Mouse (Mus musculus): ENCODE measurements around the gene Susd2. TPM values are rescaled to one million over a fixed set of nuclear protein-coding genes. Genes with fewer than 3 reads are reported as not detected.
A peak's percentile ranks its signal among the peaks of the same experiment; 100 is the strongest.

Gene Susd2
- 0.83 and 0.96 TPM in 2 replicates for polyA plus RNA-seq (2016; fragmentation: Nextera tagmentation; extraction: Ambion mirVana)

- no peaks in the 10 kb centered on the region for H3K9me3 ChIP-seq (replicated peaks)
- H3K4me1 ChIP-seq: peaks cover 21% of the 10 kb centered on the region
- H3K36me3 ChIP-seq: peaks cover 34% of the 10 kb centered on the region
- peak; percentile 73 for DNase-seq (ENCODE audit: low spot score)
- peak within 1 kb of the TSS; percentile 37 for H3K4me3 ChIP-seq
- H3K27me3 ChIP-seq (ENCODE audit: low read depth, poor library complexity, severe bottlenecking): no peaks in the 10 kb centered on the region
- WGBS: 3% methylated on average over 11 of the region's 11 CpGs
- H3K27ac ChIP-seq: peak within 1 kb of the TSS; percentile 38; the same call in 1 of the 2 replicates
These were observed at the start of gene Susd2 for GRCm38 (mm10) chr10:75643741-75644343. Susd2 (minus strand) TSS chr10:75644008.

- H3K4me3 ChIP-seq: no peak overlapping the region
- H3K9me3 ChIP-seq (replicated peaks): no peaks in the 10 kb centered on the region
- peaks cover 91% of the 10 kb centered on the region for H3K36me3 ChIP-seq
- 99% methylated on average over 2 of the region's 2 CpGs for WGBS
- no peak overlapping the region for H3K27ac ChIP-seq
- no peaks in the 10 kb centered on the region for H3K4me1 ChIP-seq
- no peaks in the 10 kb centered on the region for H3K27me3 ChIP-seq (ENCODE audit: low read depth, poor library complexity, severe bottlenecking)
- DNase-seq (ENCODE audit: low spot score): no peak
These were observed 44.8 kb upstream of the Susd2 start for GRCm38 (mm10) chr10:75688598-75688997.

GRCm38 (mm10) chr10:75686724-75687123 is 42.9 kb upstream of the Susd2 start:
- Histone ChIP-seq H3K27ac (no peak overlapping the region), H3K4me3 (no peak overlapping the region), H3K27me3 (ENCODE audit: low read depth, poor library complexity, severe bottlenecking) (no peaks in the 10 kb centered on the region), H3K36me3 (peaks cover 91% of the 10 kb centered on the region), H3K9me3 (replicated peaks) (no peaks in the 10 kb centered on the region), H3K4me1 (no peaks in the 10 kb centered on the region)
- 85% methylated on average over 4 of the region's 4 CpGs for WGBS
- DNase-seq (ENCODE audit: low spot score): no peak

GRCm38 (mm10) chr10:75684035-75685004 is 40.5 kb upstream of the Susd2 start:
- no peak overlapping the region for H3K27ac ChIP-seq
- 81% methylated on average over 12 of the region's 12 CpGs for WGBS
- H3K9me3 ChIP-seq (replicated peaks): no peaks in the 10 kb centered on the region
- H3K27me3 ChIP-seq (ENCODE audit: low read depth, poor library complexity, severe bottlenecking): no peaks in the 10 kb centered on the region
- peak; percentile 56 for DNase-seq (ENCODE audit: low spot score)
- no peaks in the 10 kb centered on the region for H3K4me1 ChIP-seq
- no peak overlapping the region for H3K4me3 ChIP-seq
- peaks cover 91% of the 10 kb centered on the region for H3K36me3 ChIP-seq

- WGBS: 90% methylated on average over 10 of the region's 10 CpGs
- no peak overlapping the region for H3K4me3 ChIP-seq
- H3K4me1 ChIP-seq: peaks cover 6% of the 10 kb centered on the region
- H3K36me3 ChIP-seq: peaks cover 93% of the 10 kb centered on the region
- no peaks in the 10 kb centered on the region for H3K27me3 ChIP-seq (ENCODE audit: low read depth, poor library complexity, severe bottlenecking)
- DNase-seq (ENCODE audit: low spot score): no peak
- no peak overlapping the region for H3K27ac ChIP-seq
- H3K9me3 ChIP-seq (replicated peaks): no peaks in the 10 kb centered on the region
These were observed 36.8 kb upstream of the Susd2 start for GRCm38 (mm10) chr10:75680574-75681001.

- H3K27ac ChIP-seq: no peak overlapping the region
- 89% methylated on average over 6 of the region's 6 CpGs for WGBS
These were observed 35.4 kb upstream of the Susd2 start for GRCm38 (mm10) chr10:75679204-75679603.

GRCm38 (mm10) chr10:75677989-75678388 is 34.2 kb upstream of the Susd2 start:
- 96% methylated on average over 5 of the region's 5 CpGs for WGBS
- H3K4me1 ChIP-seq: peaks cover 15% of the 10 kb centered on the region
- H3K36me3 ChIP-seq: peaks cover 83% of the 10 kb centered on the region
- no peak overlapping the region for H3K4me3 ChIP-seq
- H3K27ac ChIP-seq: no peak overlapping the region
- DNase-seq (ENCODE audit: low spot score): no peak
- no peaks in the 10 kb centered on the region for H3K9me3 ChIP-seq (replicated peaks)
- H3K27me3 ChIP-seq (ENCODE audit: low read depth, poor library complexity, severe bottlenecking): no peaks in the 10 kb centered on the region

More at GRCm38 (mm10) chr10:75679204-75679603, 35.4 kb upstream of the Susd2 start:
- H3K27me3 ChIP-seq (ENCODE audit: low read depth, poor library complexity, severe bottlenecking): no peaks in the 10 kb centered on the region
- no peak for DNase-seq (ENCODE audit: low spot score)
- no peak overlapping the region for H3K4me3 ChIP-seq
- no peaks in the 10 kb centered on the region for H3K9me3 ChIP-seq (replicated peaks)
- peaks cover 15% of the 10 kb centered on the region for H3K4me1 ChIP-seq
- peaks cover 87% of the 10 kb centered on the region for H3K36me3 ChIP-seq

GRCm38 (mm10) chr10:75677571-75677970 is 33.8 kb upstream of the Susd2 start:
- no peak for DNase-seq (ENCODE audit: low spot score)
- H3K4me3 ChIP-seq: no peak overlapping the region
- H3K4me1 ChIP-seq: peaks cover 15% of the 10 kb centered on the region
- H3K27ac ChIP-seq: no peak overlapping the region
- peaks cover 80% of the 10 kb centered on the region for H3K36me3 ChIP-seq
- H3K9me3 ChIP-seq (replicated peaks): no peaks in the 10 kb centered on the region
- 80% methylated on average over 2 of the region's 2 CpGs for WGBS
- no peaks in the 10 kb centered on the region for H3K27me3 ChIP-seq (ENCODE audit: low read depth, poor library complexity, severe bottlenecking)

GRCm38 (mm10) chr10:75676819-75677565 is 33.2 kb upstream of the Susd2 start:
- no peak for DNase-seq (ENCODE audit: low spot score)
- H3K27me3 ChIP-seq (ENCODE audit: low read depth, poor library complexity, severe bottlenecking): no peaks in the 10 kb centered on the region
- H3K4me1 ChIP-seq: peaks cover 15% of the 10 kb centered on the region
- no peak overlapping the region for H3K27ac ChIP-seq
- 95% methylated on average over 7 of the region's 7 CpGs for WGBS
- peaks cover 80% of the 10 kb centered on the region for H3K36me3 ChIP-seq
- H3K9me3 ChIP-seq (replicated peaks): no peaks in the 10 kb centered on the region
- no peak overlapping the region for H3K4me3 ChIP-seq

- Histone ChIP-seq H3K4me3 (no peak overlapping the region), H3K9me3 (replicated peaks) (no peaks in the 10 kb centered on the region)
- 87% methylated on average over 2 of the region's 2 CpGs for WGBS
These were observed 32.5 kb upstream of the Susd2 start for GRCm38 (mm10) chr10:75676286-75676685.

GRCm38 (mm10) chr10:75675594-75675993 is 31.8 kb upstream of the Susd2 start:
- DNase-seq (ENCODE audit: low spot score): peak; percentile 32
- Histone ChIP-seq H3K36me3 (peaks cover 80% of the 10 kb centered on the region), H3K27ac (peak overlapping the region; percentile 9), H3K4me3 (no peak overlapping the region), H3K27me3 (ENCODE audit: low read depth, poor library complexity, severe bottlenecking) (no peaks in the 10 kb centered on the region), H3K9me3 (replicated peaks) (no peaks in the 10 kb centered on the region), H3K4me1 (peaks cover 15% of the 10 kb centered on the region)
- WGBS: 91% methylated on average over 8 of the region's 8 CpGs

More at GRCm38 (mm10) chr10:75676286-75676685, 32.5 kb upstream of the Susd2 start:
- Histone ChIP-seq H3K4me1 (peaks cover 15% of the 10 kb centered on the region), H3K27ac (0 out of 2 replicates have a peak overlapping the region, but pooled peaks have one; percentile 9), H3K27me3 (ENCODE audit: low read depth, poor library complexity, severe bottlenecking) (no peaks in the 10 kb centered on the region), H3K36me3 (peaks cover 79% of the 10 kb centered on the region)
- DNase-seq (ENCODE audit: low spot score): no peak

GRCm38 (mm10) chr10:75669936-75670335 is 26.1 kb upstream of the Susd2 start:
- no peak for DNase-seq (ENCODE audit: low spot score)
- Histone ChIP-seq H3K4me1 (peaks cover 28% of the 10 kb centered on the region), H3K36me3 (peaks cover 43% of the 10 kb centered on the region), H3K9me3 (replicated peaks) (no peaks in the 10 kb centered on the region), H3K27me3 (ENCODE audit: low read depth, poor library complexity, severe bottlenecking) (peaks cover 29% of the 10 kb centered on the region), H3K4me3 (no peak overlapping the region), H3K27ac (no peak overlapping the region)
- WGBS: 97% methylated on average over 1 of the region's 1 CpGs
